Mouse (Mus musculus) ES-Bruce4 (cell line): ENCODE data around the gene Wdr1.

ENCODE experiments used
- CTCF ChIP-seq: IDR thresholded peaks from one replicate; pipeline ENCODE4 v1.8.1; 2011; ENCODE audit warnings: low read depth, low read length
- EP300 ChIP-seq: IDR thresholded peaks from 2 replicates; pipeline ENCODE4 v1.6.1; 2011; ENCODE audit warnings: low read depth, low read length; ENCODE audit not compliant: insufficient read depth
- POLR2A ChIP-seq: IDR thresholded peaks from one replicate; pipeline ENCODE4 v1.8.1; 2011; ENCODE audit warnings: low read length; ENCODE audit not compliant: insufficient read depth

DNA sequence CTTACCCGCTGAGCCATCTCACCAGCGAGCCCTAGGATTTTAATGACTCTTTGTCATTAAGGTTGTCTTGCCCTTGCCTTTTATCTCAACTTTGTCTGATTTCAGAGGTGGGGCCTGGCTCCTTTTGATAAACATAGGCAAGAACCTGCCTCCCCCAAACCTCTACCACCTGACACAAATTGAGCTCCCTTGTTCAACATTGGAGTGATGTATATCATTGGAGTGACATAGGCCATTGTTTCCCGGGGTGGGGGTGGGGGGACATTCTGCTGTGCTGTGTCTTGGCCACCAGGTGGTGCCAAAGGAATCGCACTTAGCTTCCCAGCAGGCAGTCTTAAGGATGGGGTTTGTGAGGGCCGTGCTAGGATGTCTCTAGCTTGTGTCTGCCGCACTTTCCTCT, 17.7 kb upstream of the Wdr1 start:
- TF ChIP-seq POLR2A: no peak
- peak; percentile 88 for TF ChIP-seq CTCF
- TF ChIP-seq EP300: peak; percentile 66; the same call in 1 of the 2 replicates
